Mouse (Mus musculus) kidney, adult 9 months (tissue): ENCODE measurements around the gene Rabep1.

Experiments used
- DNase-seq: peaks from one replicate; pipeline ENCODE4 v3.0.0; 2022

The Rabep1 gene

DNA sequence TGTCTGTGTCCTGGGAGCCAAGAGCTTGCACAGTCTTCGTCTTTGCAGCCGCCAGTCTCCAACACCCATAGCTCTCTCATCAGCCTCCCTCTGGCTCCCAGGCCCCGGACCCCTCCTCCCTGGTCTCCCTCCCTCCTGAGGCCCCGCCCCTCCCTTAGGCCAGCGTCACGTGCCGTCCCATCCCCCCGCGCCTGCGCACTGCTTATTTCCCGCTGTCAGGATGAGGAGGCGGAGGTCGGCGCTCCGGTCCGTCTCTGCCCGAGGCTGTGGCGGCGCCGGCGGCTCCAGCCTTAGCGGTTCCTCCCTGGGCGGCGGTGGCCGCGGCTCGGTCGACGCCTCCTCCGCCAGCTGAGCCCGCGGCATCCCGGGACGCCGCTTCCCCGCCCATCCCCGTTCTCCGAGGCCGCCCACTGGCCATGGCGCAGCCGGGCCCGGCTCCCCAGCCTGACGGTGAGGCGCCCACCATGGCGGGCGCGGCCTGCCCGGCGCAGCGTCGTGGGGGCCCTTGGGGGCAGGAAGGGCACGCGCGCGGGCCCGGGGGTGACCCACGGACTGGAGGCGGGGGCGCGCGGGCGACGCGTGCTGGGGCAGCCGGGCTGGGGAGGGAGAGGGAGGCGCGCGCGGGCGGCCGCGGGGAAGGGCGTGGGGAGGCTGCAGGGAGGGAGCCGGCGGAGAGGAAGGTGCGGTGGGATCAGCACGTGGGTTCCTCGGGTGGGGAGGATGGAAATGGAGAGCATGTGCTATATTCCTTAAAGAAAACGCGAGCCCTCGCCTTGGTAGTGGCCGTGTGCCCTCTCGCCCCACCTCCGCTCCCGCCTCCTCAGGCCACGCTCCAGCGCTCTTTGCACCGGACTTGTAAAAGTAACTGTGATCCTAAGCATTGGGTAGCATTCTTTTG lies at the start of gene Rabep1:
Gene Rabep1 (plus strand): TSS at position 220 of the 898 bp plus-strand sequence.
- peak; percentile 92 for DNase-seq

DNA sequence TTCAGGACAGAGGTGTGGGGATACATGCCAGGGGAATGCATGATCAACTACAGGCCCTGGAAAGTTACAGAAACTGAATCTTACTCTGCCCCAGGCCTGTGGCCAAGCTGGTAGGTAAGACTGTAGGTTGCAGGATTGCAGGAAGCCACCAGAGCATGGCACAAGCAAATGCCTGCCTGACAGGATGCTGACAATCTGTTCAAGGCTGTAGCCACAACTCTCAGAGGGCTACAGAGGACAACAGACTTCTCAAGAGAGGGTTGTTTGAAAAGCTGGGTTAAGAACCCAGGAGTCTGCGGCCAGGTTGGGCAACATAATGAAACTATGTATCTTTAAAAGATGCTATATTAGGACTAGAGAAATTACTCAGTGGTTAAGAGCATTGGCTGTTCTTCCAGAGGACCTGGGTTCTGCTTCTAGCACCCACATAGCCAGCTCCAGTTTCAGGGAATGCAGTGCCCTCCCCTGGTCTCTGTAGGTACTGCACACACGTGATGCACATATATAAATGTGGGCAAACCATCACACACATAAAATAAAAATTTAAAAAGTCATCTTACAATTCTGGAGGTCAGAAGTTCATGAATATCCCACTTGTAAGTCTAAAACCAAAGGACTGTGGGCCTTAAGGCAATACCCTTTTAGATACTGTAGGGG lies 42.2 kb upstream of the Rabep1 start:
- DNase-seq = no peak

DNA sequence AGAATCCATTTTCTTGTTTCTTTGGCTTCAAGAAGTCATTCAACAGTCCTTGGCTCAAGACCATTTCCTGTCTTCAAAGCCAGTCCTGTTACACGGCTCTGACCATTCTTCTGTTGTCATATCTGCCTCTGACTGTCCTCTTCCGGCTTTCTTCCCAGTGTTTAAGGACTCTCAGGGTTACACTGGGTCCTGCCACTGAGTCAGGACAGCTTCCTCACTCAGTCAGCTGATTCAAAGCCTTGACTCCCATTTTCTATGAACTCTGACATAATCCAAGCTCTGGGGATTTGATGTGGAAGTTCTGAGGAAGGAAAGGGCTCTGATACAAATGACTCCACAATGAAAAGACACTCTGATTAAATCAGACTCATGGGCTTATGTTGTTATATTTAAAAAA lies 41.7 kb upstream of the Rabep1 start:
- DNase-seq = no peak

- no peak for DNase-seq
Measured at GRCm38 (mm10) chr11:70803711-70804200, 40.8 kb upstream of the Rabep1 start.

GRCm38 (mm10) chr11:70804395-70804794 lies 40.2 kb upstream of the Rabep1 start:
- DNase-seq = no peak

DNA sequence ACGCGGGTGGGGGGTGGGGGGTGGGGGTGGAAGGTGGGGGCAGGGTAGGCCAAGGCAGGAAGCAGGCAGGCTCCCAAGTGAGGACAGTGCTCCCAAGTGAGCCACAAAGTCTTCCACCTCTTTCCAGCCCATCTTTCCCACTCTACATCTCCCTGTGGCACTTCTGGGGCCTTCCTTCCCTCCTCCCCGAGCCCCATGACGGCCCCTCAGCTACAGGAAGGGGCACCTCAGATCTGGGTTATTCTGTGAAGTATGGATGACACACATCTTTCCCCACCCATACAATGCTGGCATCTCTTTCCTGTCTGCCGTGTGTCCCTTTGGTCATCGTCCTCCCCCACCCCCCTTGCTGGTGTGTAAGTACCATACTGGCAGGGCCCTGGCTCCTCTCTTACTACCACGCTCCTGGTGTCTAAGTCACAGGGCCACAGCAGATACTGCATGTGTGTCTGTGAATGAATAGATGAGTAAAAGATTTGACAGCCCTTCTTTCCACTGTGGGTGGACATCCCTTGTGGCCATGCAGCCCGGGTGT lies 38.9 kb upstream of the Rabep1 start:
- no peak for DNase-seq

DNA sequence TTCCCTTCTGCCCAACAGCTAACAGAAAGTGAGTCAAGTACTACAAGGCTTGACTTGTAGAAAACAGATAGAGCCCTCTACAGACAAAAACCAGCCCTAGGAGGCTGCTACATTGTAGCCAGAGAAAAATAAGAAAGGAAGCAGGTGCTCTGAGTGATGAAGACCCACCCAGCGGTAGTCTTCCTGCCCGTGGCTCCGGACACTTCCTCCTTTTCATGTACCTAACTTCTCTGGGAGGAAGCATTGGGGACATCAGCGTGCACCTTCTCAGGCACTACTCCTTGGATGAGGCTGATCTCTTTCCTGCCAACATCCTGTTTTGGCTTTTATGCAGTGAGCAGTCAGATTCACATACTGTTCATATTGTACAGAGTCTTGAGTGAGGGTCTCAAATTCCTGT lies 37.9 kb upstream of the Rabep1 start:
- DNase-seq = no peak

DNA sequence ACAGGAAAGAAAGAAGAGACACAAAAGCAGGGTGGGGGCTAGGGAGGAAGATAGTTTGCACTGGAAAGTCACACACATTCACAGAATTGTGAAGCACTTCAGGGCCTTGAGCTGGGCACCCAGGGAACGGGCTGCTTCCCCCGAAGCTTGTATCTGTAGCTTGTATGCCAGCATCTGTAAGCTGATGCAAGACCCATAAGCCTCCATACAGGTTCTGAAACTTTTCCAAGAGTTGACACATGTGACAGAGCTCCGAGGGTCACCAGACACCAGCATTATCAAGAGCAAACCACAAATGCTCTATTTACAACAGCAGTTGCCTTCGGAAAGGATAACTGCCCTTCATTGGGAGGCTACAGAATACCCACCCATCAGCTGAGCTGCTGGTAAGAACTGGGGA lies 36.9 kb upstream of the Rabep1 start:
- no peak for DNase-seq

- no peak for DNase-seq
Measured at GRCm38 (mm10) chr11:70808101-70808500, 36.5 kb upstream of the Rabep1 start.

- DNase-seq = no peak
Measured at GRCm38 (mm10) chr11:70809011-70809410, 35.6 kb upstream of the Rabep1 start.

DNA sequence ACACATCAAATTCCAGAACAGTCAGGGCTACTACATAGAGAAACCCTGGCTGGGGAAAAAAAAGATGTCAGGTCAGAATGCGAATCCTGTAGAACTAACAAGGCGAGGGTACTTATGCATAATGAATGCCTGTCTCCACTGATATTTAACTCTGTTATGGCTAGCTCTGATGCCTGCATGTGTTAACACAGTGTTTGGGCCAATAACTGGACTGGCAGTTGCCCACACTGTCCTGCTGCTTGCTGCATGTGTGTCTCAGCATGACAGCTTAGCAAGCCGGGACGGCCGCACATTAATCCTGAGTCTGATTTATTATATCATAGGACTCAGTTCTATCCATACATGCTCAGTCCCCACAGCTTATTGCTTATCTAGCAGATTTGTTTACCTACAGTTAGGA lies 33.5 kb upstream of the Rabep1 start:
- DNase-seq = no peak

DNA sequence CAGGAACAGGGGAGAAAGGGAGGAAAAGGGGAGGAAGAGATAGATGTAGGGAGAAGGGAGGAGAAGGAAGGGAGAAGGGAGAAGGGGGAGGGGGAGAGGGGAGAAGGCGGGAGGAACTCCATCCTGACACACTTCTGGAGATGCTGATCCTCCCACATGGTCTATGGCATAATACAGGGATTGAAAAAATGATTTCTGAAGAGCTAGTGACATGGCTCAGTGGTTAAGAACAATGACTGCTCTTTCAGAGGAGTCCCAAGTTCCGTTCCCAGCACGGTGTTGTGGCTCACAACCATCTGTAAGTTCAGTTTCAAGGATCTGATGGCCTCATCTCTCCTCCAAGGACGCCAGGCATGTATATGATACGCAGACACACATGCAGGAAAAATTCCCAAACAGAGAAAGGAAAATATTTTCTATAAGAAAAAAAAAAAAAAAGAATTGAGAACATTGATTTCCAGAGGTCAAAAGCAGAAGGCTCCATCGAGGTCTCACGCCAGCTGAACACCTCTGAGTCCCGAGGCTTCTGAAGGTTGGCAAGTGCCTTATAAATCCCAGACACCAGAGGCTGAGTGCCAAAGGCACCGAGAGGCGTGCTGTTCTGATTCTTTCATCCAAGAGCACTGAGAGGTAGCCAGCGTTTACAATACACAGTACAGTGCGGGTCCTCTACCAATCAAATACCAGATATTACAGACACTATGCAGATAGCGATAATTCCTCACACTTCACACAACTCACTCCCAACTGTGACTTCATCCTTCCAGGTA lies 32.9 kb upstream of the Rabep1 start:
- DNase-seq = no peak

DNA sequence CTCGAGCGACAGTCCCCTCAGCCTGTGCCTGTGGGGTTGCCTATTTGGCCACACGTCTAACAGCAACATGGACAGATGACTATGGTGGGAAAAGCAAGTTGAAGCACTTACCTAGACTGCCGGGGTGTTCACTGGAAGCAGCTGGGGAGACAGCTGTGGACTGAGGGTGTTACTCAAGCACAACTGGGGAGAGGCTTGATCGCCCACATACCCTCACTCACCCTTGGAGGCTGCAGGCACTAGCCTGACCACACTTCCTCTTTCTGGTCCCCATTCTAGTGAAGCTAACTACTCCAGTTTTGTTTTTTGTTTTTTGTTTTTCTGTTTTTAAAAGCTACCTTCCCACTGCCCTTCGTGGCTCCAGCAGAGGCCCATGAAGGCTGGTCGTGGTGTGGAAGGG lies 32.2 kb upstream of the Rabep1 start, which contains the start of gene Scimp:
Gene Scimp (minus strand): TSS at position 222 of the 400 bp plus-strand sequence.
- no peak for DNase-seq

GRCm38 (mm10) chr11:70815071-70815470 lies 29.5 kb upstream of the Rabep1 start:
- DNase-seq = no peak

DNA sequence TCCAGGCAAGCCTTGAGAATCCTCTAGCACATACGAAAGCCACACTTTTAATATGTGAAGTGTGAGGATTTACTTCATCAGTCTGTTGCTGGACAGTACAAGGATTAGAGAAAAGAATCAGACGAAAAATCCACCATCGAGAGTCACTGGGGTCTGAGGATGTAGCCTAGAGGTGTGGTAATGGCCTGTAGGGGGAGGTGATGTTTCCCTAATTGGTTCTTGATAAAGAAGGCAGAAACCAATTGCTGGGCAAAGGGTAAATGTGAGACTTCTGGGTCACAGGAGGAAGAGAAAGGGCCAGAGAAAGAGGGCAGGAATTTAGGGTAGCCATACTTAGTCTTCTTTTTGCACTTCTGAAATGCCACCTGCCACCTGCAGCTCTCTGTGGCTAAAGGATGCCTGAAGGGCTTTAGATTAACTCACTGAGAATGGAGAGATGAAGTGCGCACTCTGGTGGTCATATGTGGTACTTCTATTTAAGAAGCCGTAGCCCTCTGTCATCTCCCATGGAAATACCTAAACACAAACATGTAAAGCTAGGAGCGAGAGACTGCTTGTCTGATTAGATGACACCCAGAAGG lies 29.0 kb upstream of the Rabep1 start:
- DNase-seq = peak; percentile 77

- DNase-seq = no peak
Measured at GRCm38 (mm10) chr11:70816770-70817169, 27.8 kb upstream of the Rabep1 start.

DNA sequence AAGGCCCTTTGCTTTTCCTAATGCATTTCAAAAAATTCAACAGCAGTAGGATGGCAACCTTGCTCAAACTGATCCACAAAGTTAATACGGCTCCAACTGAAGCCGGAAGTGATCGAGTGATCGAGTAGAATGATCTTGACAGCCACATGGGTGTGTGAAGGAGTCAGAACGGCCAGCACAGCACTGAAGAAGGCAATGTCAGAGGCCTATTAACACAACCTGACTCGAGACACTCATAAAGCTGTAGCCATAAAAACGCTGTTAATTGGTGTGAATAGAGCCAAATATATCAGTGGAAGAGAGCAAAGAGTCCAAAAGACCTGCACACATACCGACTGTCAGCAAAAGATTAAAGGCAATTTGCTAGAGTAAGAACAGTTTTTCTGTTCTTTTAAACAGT lies 24.5 kb upstream of the Rabep1 start:
- DNase-seq = no peak

DNA sequence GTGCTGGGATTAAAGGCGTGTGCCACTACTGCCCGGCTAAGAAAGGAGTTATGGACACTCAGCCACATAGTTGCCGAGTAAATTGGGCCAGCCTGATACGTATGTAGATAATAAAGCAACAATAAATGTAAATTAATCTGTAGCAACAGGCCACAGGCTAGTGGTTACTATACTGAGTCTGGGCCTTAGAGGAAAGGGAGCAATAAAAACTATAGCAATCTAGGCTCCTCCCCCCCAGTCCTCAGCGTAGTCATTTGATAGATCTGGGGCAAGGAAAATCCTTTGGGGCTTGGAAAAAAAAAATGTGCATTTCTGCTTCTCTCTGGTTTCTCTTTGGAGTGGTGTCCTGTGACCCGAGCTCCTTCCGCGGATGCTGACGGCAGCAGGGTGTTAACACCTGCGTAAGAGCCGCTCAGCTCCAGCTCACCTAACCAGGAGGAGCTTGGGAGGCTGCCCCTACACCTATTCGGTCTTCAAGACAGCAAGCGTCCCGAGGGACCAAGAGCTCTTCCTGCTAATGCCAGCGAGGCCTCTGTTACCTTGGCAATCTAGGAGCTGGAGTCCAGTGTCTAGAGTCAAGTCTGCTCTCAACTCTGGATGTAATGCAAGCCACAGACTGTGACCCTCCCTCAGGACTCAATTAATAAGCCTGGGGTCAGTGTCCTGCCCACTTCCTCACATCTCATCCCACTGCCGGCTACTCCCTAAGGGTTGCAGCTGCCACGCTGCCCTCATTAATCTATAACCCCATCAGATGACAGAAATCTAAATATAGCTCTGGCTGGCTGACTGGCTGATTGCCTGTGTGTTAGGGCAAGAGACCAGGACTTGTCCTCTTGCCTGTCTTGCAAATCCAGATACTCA lies 22.6 kb upstream of the Rabep1 start:
- peak; percentile 86 for DNase-seq

- DNase-seq = no peak
Measured at GRCm38 (mm10) chr11:70826207-70826606, 18.4 kb upstream of the Rabep1 start.

GRCm38 (mm10) chr11:70828975-70829615 lies 15.5 kb upstream of the Rabep1 start:
- no peak for DNase-seq

DNA sequence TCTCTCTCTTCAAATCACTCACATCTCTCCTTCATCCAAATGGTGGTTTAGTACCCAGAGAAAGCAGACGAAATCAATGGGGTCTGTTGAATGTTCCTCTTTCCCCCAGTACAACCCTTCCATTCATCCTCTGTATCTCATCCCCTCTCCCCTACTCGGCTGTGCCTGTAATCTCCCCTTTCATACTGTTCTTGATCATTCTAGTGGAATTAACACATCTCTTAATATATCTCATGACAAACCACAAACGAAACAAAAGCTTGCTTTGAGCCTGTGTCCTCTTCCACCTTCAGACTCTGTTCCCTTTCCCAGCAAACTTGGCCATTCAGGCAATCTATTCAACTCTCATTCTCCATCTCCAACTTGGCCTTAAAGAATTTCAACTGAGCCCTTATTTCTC lies 13.4 kb upstream of the Rabep1 start:
- DNase-seq = no peak
